Mouse (Mus musculus) adrenal gland, adult 18-20 months (tissue): ENCODE data around the gene Car2. TPM values are rescaled to one million over a fixed set of nuclear protein-coding genes. Genes with fewer than 3 reads are reported as not detected.

ENCODE experiments used
- DNase-seq, 2 experiments: peaks; one replicate each; pipeline ENCODE4 v3.0.0; 2021 to 2022; ENCODE audit warnings: low spot score in 2 of 2
- total RNA-seq, 2 experiments: library from RNA; stranded (reverse); gene quantifications; 1 replicate in 1 of 2; 2 replicates in 1 of 2; pipeline ENCODE4 v1.2.3; 2021

Gene Car2
- total RNA-seq, 2 experiments from 2014 or later: 31.1 to 34.7 TPM

- DNase-seq: no peak
Measured at GRCm38 (mm10) chr3:14877251-14877909, 8.7 kb upstream of the Car2 start.

- no peak for DNase-seq
Measured at GRCm38 (mm10) chr3:14878749-14879223, 7.3 kb upstream of the Car2 start.

- DNase-seq: no peak
Measured at GRCm38 (mm10) chr3:14879293-14879692, 6.8 kb upstream of the Car2 start.

GRCm38 (mm10) chr3:14880277-14880676, 5.8 kb upstream of the Car2 start:
- DNase-seq: no peak

GRCm38 (mm10) chr3:14882005-14882404, 4.1 kb upstream of the Car2 start:
- no peak for DNase-seq

- no peak for DNase-seq
Measured at GRCm38 (mm10) chr3:14882756-14883155, 3.3 kb upstream of the Car2 start.

GRCm38 (mm10) chr3:14884826-14885225, 1.2 kb upstream of the Car2 start:
- no peak for DNase-seq

- DNase-seq: no peak
Measured at GRCm38 (mm10) chr3:14887134-14887666, 1.1 kb downstream of the Car2 start.

- no peak for DNase-seq
Measured at GRCm38 (mm10) chr3:14887686-14888295, 1.7 kb downstream of the Car2 start.

- DNase-seq: no peak
Measured at GRCm38 (mm10) chr3:14888549-14888948, 2.5 kb downstream of the Car2 start.

GRCm38 (mm10) chr3:14889085-14889484, 3.0 kb downstream of the Car2 start:
- DNase-seq: no peak

- DNase-seq: no peak
Measured at GRCm38 (mm10) chr3:14889716-14890409, 3.8 kb downstream of the Car2 start.

GRCm38 (mm10) chr3:14892991-14893390, 6.9 kb downstream of the Car2 start:
- DNase-seq: no peak

GRCm38 (mm10) chr3:14893700-14894099, 7.6 kb downstream of the Car2 start:
- no peak for DNase-seq

- no peak for DNase-seq
Measured at GRCm38 (mm10) chr3:14895333-14895732, 9.3 kb downstream of the Car2 start.

GRCm38 (mm10) chr3:14897770-14898169, 11.7 kb downstream of the Car2 start:
- no peak for DNase-seq

- DNase-seq: no peak
Measured at GRCm38 (mm10) chr3:14903380-14903779, 17.3 kb downstream of the Car2 start.

- DNase-seq: no peak
Measured at GRCm38 (mm10) chr3:14904165-14904564, 18.1 kb downstream of the Car2 start.

GRCm38 (mm10) chr3:14907271-14907670, 21.2 kb downstream of the Car2 start:
- DNase-seq: no peak

GRCm38 (mm10) chr3:14911992-14912582, 26.0 kb downstream of the Car2 start:
- DNase-seq: no peak

- no peak for DNase-seq
Measured at GRCm38 (mm10) chr3:14913774-14914173, 27.7 kb downstream of the Car2 start.

- no peak for DNase-seq
Measured at GRCm38 (mm10) chr3:14915355-14915754, 29.3 kb downstream of the Car2 start.
